Mouse (Mus musculus) midbrain, embryonic 16.5 days (tissue): ENCODE data around the gene Znhit1. TPM values are rescaled to one million over a fixed set of nuclear protein-coding genes. Genes with fewer than 3 reads are reported as not detected.

ENCODE experiments used
- ATAC-seq: fragments of 200-750 bp; cut with Nextera tagmentation; 2 replicates; pipeline ENCODE4 v1.8.0; 2017; ENCODE audit warnings: moderate TSS enrichment
- H3K27ac ChIP-seq: fragments of 300-500 bp; sonication (generic); 2 replicates; pipeline ENCODE4 v1.5.1; 2014; ENCODE audit warnings: mild to moderate bottlenecking, low read length, mixed read lengths
- H3K27me3 ChIP-seq: fragments of 300-500 bp; sonication (generic); 2 replicates; pipeline ENCODE4 v1.6.1; 2014; ENCODE audit warnings: low read depth, low read length, mixed read lengths; ENCODE audit not compliant: control insufficient read depth, insufficient read depth
- H3K36me3 ChIP-seq: fragments of 300-500 bp; sonication (generic); 2 replicates; pipeline ENCODE4 v1.6.1; 2014; ENCODE audit warnings: mild to moderate bottlenecking, low read length, moderate library complexity, mixed read lengths; ENCODE audit not compliant: control insufficient read depth, insufficient read depth
- H3K4me1 ChIP-seq: fragments of 300-500 bp; sonication (generic); 2 replicates; pipeline ENCODE4 v1.6.1; 2014; ENCODE audit warnings: mild to moderate bottlenecking, low read length, mixed read lengths; ENCODE audit not compliant: control insufficient read depth, insufficient read depth
- H3K4me2 ChIP-seq: fragments of 300-500 bp; sonication (generic); 2 replicates; pipeline ENCODE4 v1.6.1; 2014; ENCODE audit warnings: mild to moderate bottlenecking, low read length, mixed read lengths
- H3K4me3 ChIP-seq: fragments of 300-500 bp; sonication (generic); 2 replicates; pipeline ENCODE4 v1.5.1; 2014; ENCODE audit warnings: low read depth, mild to moderate bottlenecking, low read length, moderate library complexity, mixed read lengths
- H3K9ac ChIP-seq: fragments of 300-500 bp; sonication (generic); 2 replicates; pipeline ENCODE4 v1.6.1; 2014; ENCODE audit warnings: low read depth, low read length, mixed read lengths
- H3K9me3 ChIP-seq: fragments of 300-500 bp; sonication (generic); replicated peaks from 2 replicates; pipeline ENCODE4 v1.6.1; 2014; ENCODE audit warnings: mild to moderate bottlenecking, low read length, mixed read lengths; ENCODE audit not compliant: control insufficient read depth, poor library complexity, severe bottlenecking
- WGBS: fragments of 180-500 bp; shearing (Covaris S2); extraction: QIAGEN DNeasy Blood & Tissue Kit; methylation state at CpG from one replicate; pipeline ENCODE4 v1.1.7; 2014; 5-methylcytosine and 5-hydroxymethylcytosine counted together
- polyA plus RNA-seq: library from polyadenylated mRNA; unstranded; fragments of >200 nt; fragmentation: Nextera tagmentation; extraction: Ambion mirVana; gene quantifications from 2 replicates; pipeline ENCODE4 v1.2.1, GENCODE M21; 2015

The Znhit1 gene
- polyA plus RNA-seq, 1 experiment from 2014 or later: 144 TPM

GRCm38 (mm10) chr5:136962501-136962900, 25.3 kb downstream of the Znhit1 start:
- Histone ChIP-seq H3K4me2 (peak overlapping the region; percentile 78), H3K36me3 (peaks cover 13% of the 10 kb centered on the region), H3K9me3 (no peaks in the 10 kb centered on the region), H3K9ac (peak overlapping the region; percentile 82), H3K4me3 (peak overlapping the region; percentile 67), H3K27me3 (no peaks in the 10 kb centered on the region), H3K4me1 (peaks cover 11% of the 10 kb centered on the region), H3K27ac (peak overlapping the region; percentile 95)
- WGBS: under 1% methylated on average over 10 of the region's 10 CpGs
- peak; percentile 61 for ATAC-seq

GRCm38 (mm10) chr5:136961983-136962461, 25.8 kb downstream of the Znhit1 start:
- ATAC-seq: peak; percentile 94
- Histone ChIP-seq H3K27ac (peak overlapping the region; percentile 95), H3K4me2 (peak overlapping the region; percentile 78), H3K9ac (peak overlapping the region; percentile 82), H3K4me3 (peak overlapping the region; percentile 67), H3K4me1 (peaks cover 11% of the 10 kb centered on the region), H3K36me3 (peaks cover 13% of the 10 kb centered on the region), H3K9me3 (no peaks in the 10 kb centered on the region), H3K27me3 (no peaks in the 10 kb centered on the region)
- WGBS: under 1% methylated on average over 20 of the region's 20 CpGs

- H3K4me2 ChIP-seq: peak overlapping the region; percentile 78
- H3K27me3 ChIP-seq: no peaks in the 10 kb centered on the region
- H3K9ac ChIP-seq: peak overlapping the region; percentile 82
- peaks cover 13% of the 10 kb centered on the region for H3K36me3 ChIP-seq
- WGBS: 25% methylated on average over 5 of the region's 5 CpGs
- H3K9me3 ChIP-seq: no peaks in the 10 kb centered on the region
- ATAC-seq: peak; percentile 25
- peaks cover 11% of the 10 kb centered on the region for H3K4me1 ChIP-seq
- H3K27ac ChIP-seq: peak overlapping the region; percentile 95
- H3K4me3 ChIP-seq: peak overlapping the region; percentile 67
These were observed 26.4 kb downstream of the Znhit1 start for GRCm38 (mm10) chr5:136961334-136961982.

GRCm38 (mm10) chr5:136960053-136960452, 27.8 kb downstream of the Znhit1 start:
- 94% methylated on average over 6 of the region's 6 CpGs for WGBS
- Histone ChIP-seq H3K27me3 (no peaks in the 10 kb centered on the region), H3K9ac (no peak overlapping the region), H3K36me3 (peaks cover 3% of the 10 kb centered on the region), H3K4me2 (no peak overlapping the region), H3K9me3 (no peaks in the 10 kb centered on the region), H3K27ac (no peak overlapping the region), H3K4me3 (no peak overlapping the region), H3K4me1 (peaks cover 19% of the 10 kb centered on the region)
- no peak for ATAC-seq

GRCm38 (mm10) chr5:136958991-136959605, 28.7 kb downstream of the Znhit1 start:
- Histone ChIP-seq H3K9ac (no peak overlapping the region), H3K4me1 (peaks cover 28% of the 10 kb centered on the region), H3K27ac (no peak overlapping the region), H3K4me3 (no peak overlapping the region), H3K9me3 (no peaks in the 10 kb centered on the region), H3K27me3 (no peaks in the 10 kb centered on the region), H3K36me3 (peaks cover under 1% of the 10 kb centered on the region), H3K4me2 (no peak overlapping the region)
- ATAC-seq: no peak
- whole genome bisulfite sequencing: 74% methylated on average over 5 of the region's 5 CpGs

GRCm38 (mm10) chr5:136957250-136957649, 30.6 kb downstream of the Znhit1 start:
- Histone ChIP-seq H3K4me3 (no peak overlapping the region), H3K4me2 (no peak overlapping the region), H3K4me1 (peaks cover 25% of the 10 kb centered on the region), H3K9me3 (no peaks in the 10 kb centered on the region), H3K27ac (no peak overlapping the region), H3K36me3 (no peaks in the 10 kb centered on the region; the same call in 1 of the 2 replicates), H3K9ac (no peak overlapping the region), H3K27me3 (no peaks in the 10 kb centered on the region)
- WGBS: 96% methylated on average over 1 of the region's 1 CpGs
- no peak for ATAC-seq

GRCm38 (mm10) chr5:136955622-136956021, 32.2 kb downstream of the Znhit1 start:
- Histone ChIP-seq H3K4me1 (peaks cover 20% of the 10 kb centered on the region), H3K9ac (no peak overlapping the region), H3K9me3 (no peaks in the 10 kb centered on the region), H3K27ac (no peak overlapping the region), H3K36me3 (no peaks in the 10 kb centered on the region; the same call in 1 of the 2 replicates), H3K4me2 (no peak overlapping the region), H3K4me3 (no peak overlapping the region), H3K27me3 (no peaks in the 10 kb centered on the region; the same call in 1 of the 2 replicates)
- no peak for ATAC-seq
- 90% methylated on average over 4 of the region's 4 CpGs for WGBS

- 2% methylated on average over 12 of the region's 12 CpGs for WGBS
- Histone ChIP-seq H3K27ac (peak overlapping the region; percentile 59), H3K4me3 (peak overlapping the region; percentile 47), H3K27me3 (no peaks in the 10 kb centered on the region; the same call in 1 of the 2 replicates), H3K9ac (peak overlapping the region; percentile 80), H3K4me1 (peaks cover 20% of the 10 kb centered on the region), H3K36me3 (no peaks in the 10 kb centered on the region; the same call in 1 of the 2 replicates), H3K9me3 (no peaks in the 10 kb centered on the region), H3K4me2 (peak overlapping the region; percentile 66)
- 0 out of 2 replicates have a peak, but pooled peaks have one; percentile 12 for ATAC-seq
These were observed 34.3 kb downstream of the Znhit1 start for GRCm38 (mm10) chr5:136953440-136953951.

GRCm38 (mm10) chr5:136953015-136953414, 34.8 kb downstream of the Znhit1 start, which contains the start of gene Fis1:
TSS of gene Fis1 (plus strand) at chr5:136953275.
- 0% methylated on average over 23 of the region's 23 CpGs for WGBS
- ATAC-seq: peak; percentile 99
- H3K27me3 ChIP-seq: no peaks in the 10 kb centered on the region; the same call in 1 of the 2 replicates
- H3K4me1 ChIP-seq: peaks cover 20% of the 10 kb centered on the region
- H3K4me3 ChIP-seq: peak within 1 kb of the TSS; percentile 47
- H3K9ac ChIP-seq: peak within 1 kb of the TSS; percentile 80
- H3K9me3 ChIP-seq: no peaks in the 10 kb centered on the region
- peak within 1 kb of the TSS; percentile 66 for H3K4me2 ChIP-seq
- no peaks in the 10 kb centered on the region; the same call in 1 of the 2 replicates for H3K36me3 ChIP-seq
- peak within 1 kb of the TSS; percentile 59 for H3K27ac ChIP-seq
